Mouse (Mus musculus) liver, embryonic 15.5 days (tissue): ENCODE data around the gene 1700016K19Rik. TPM values are rescaled to one million over a fixed set of nuclear protein-coding genes. Genes with fewer than 3 reads are reported as not detected.
"Not testable (repeated sequence)": the region's sequence is repeated elsewhere in the genome, so short reads cannot be mapped to it uniquely, and the experiment has no call there.

Experiments used
- ATAC-seq: fragments of 200-750 bp; cut with Nextera tagmentation; 2 replicates; pipeline ENCODE4 v1.8.0; 2017; ENCODE audit warnings: moderate number of reproducible peaks, mild to moderate bottlenecking, moderate library complexity; ENCODE audit not compliant: insufficient read depth
- H3K27ac ChIP-seq: fragments of 300-500 bp; sonication (generic); replicated peaks from 2 replicates; pipeline ENCODE4 v1.5.1; 2015; ENCODE audit warnings: mild to moderate bottlenecking, inconsistent platforms
- H3K27me3 ChIP-seq: fragments of 300-500 bp; sonication (generic); 2 replicates; pipeline ENCODE4 v1.6.1; 2015; ENCODE audit warnings: mild to moderate bottlenecking, inconsistent platforms
- H3K36me3 ChIP-seq: fragments of 300-500 bp; sonication (generic); replicated peaks from 2 replicates; pipeline ENCODE4 v1.6.1; 2015; ENCODE audit warnings: moderate library complexity, mild to moderate bottlenecking, inconsistent platforms
- H3K4me1 ChIP-seq: fragments of 300-500 bp; sonication (generic); replicated peaks from 2 replicates; pipeline ENCODE4 v1.6.1; 2015; ENCODE audit warnings: inconsistent platforms
- H3K4me2 ChIP-seq: fragments of 300-500 bp; sonication (generic); 2 replicates; pipeline ENCODE4 v1.6.1; 2015; ENCODE audit warnings: moderate library complexity, mild to moderate bottlenecking, inconsistent platforms
- H3K4me3 ChIP-seq: fragments of 300-500 bp; sonication (generic); replicated peaks from 2 replicates; pipeline ENCODE4 v1.5.1; 2015; ENCODE audit warnings: mild to moderate bottlenecking, inconsistent platforms
- H3K9ac ChIP-seq: fragments of 300-500 bp; sonication (generic); 2 replicates; pipeline ENCODE4 v1.6.1; 2015; ENCODE audit warnings: moderate library complexity, mild to moderate bottlenecking, inconsistent platforms
- H3K9me3 ChIP-seq: fragments of 300-500 bp; sonication (generic); replicated peaks from 2 replicates; pipeline ENCODE4 v1.6.1; 2016; ENCODE audit warnings: inconsistent platforms
- WGBS: fragments of 180-500 bp; shearing (Covaris S2); methylation state at CpG from one replicate; pipeline ENCODE4 v1.1.7; 2015; ENCODE audit warnings: mixed read lengths; ENCODE audit not compliant: insufficient replicate concordance; 5-methylcytosine and 5-hydroxymethylcytosine counted together
- polyA plus RNA-seq: library from polyadenylated mRNA; unstranded; fragments of >200 nt; fragmentation: Nextera tagmentation; extraction: Ambion mirVana; gene quantifications from 2 replicates; pipeline ENCODE4 v1.2.1, GENCODE M21; 2015

Gene 1700016K19Rik
- polyA plus RNA-seq, 1 experiment from 2014 or later: not detected

DNA sequence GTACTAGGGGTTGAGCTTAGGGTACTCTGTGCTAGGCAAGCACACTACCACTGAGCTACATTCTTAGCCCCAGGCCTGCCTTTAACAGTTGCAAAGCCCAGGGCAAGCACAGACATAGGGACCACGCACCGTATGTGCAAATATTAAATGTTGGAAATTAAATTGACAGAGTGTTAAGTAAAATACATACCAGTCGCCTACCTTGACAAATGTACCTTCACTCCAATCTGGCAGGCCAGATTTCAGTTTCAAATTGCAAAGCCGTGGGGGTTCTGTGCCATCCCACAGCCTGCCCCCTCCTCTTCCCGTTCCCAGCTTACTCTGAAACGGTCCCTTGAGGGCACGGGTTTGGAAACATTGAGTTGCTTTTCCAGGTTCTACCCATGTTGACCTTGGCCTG lies 13.8 kb upstream of the 1700016K19Rik start:
- ATAC-seq: no peak
- no peaks in the 10 kb centered on the region for H3K9me3 ChIP-seq

DNA sequence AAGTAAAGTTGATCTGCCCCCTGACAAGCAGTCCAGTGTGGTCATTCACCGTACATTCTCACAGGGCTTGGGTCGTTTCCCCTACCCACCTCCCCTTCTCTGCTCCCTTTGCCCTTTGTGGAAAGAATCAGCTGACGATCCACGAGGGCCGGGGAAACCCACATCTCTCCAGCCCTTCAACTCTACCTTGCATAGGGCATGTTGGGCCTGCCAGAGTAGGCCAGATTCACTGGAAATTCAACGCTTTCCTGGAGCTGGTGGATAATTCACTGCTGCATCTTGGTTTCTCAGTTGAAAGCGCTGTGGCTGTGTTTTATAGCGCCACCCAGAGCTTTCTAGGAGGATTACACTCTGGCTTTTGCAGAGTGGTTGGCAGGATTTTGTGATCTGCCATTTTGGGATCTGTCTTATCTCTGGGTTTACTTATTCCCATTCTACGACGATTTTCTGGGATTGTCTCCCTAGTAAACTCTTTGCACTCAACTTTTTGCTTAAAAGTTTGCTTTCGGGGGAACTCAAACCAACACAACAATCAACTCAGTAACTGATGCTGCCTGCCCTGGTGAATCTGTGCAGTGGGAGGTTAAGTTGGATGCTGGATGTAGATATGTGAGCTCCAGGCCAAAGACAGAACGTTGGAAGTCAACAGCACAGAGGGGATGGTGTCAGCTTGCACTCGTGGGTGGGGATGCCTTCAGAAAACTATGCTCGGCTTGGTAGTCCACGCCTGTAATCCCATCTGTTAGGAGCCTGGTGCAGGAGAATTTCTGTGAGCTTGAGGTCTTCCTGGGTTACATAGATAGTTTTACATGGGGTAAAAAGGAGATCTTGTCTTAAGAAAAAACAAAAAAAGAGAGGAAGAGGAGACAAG lies 8.5 kb upstream of the 1700016K19Rik start:
- Histone ChIP-seq H3K27me3 (0 out of 2 replicates have a peak, but pooled peaks cover 3% of the 10 kb centered on the region), H3K4me3 (no peak overlapping the region), H3K4me2 (no peak overlapping the region), H3K9ac (no peak overlapping the region), H3K36me3 (no peaks in the 10 kb centered on the region), H3K9me3 (no peaks in the 10 kb centered on the region), H3K27ac (no peak overlapping the region), H3K4me1 (no peaks in the 10 kb centered on the region)
- 67% methylated on average over 15 of the region's 15 CpGs for WGBS
- no peak for ATAC-seq

More for the DNA sequence above, 13.8 kb upstream of the 1700016K19Rik start:
- Histone ChIP-seq H3K4me3 (no peak overlapping the region), H3K36me3 (no peaks in the 10 kb centered on the region), H3K9ac (no peak overlapping the region), H3K27me3 (no peaks in the 10 kb centered on the region), H3K27ac (no peak overlapping the region), H3K4me2 (no peak overlapping the region), H3K4me1 (no peaks in the 10 kb centered on the region)
- 66% methylated on average over 7 of the region's 7 CpGs for whole genome bisulfite sequencing

DNA sequence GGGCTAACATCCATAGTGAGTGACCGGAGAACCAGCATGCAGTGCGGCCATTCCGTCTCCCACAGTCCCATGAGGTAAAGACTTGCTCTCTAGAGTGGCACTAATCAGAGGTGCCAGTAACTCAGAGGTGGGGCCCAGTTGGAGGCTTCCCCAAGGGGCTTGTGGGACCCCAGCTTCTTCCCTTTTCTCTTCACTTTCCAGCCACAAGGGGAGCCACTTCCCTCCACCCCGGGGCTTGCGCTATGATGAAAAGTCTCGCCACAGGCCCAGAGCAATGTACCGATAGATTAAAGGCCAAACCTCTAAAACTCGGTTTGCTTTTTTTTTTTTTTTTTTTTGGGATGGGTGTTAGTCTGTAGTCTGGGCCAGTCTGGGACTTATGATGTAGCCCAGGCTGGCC lies 7.8 kb upstream of the 1700016K19Rik start:
- Histone ChIP-seq H3K9ac (no peak overlapping the region), H3K27ac (no peak overlapping the region), H3K36me3 (no peaks in the 10 kb centered on the region), H3K4me3 (no peak overlapping the region), H3K9me3 (no peaks in the 10 kb centered on the region), H3K27me3 (0 out of 2 replicates have a peak, but pooled peaks cover 3% of the 10 kb centered on the region), H3K4me2 (no peak overlapping the region), H3K4me1 (no peaks in the 10 kb centered on the region)
- 59% methylated on average over 8 of the region's 8 CpGs for WGBS
- ATAC-seq: no peak

DNA sequence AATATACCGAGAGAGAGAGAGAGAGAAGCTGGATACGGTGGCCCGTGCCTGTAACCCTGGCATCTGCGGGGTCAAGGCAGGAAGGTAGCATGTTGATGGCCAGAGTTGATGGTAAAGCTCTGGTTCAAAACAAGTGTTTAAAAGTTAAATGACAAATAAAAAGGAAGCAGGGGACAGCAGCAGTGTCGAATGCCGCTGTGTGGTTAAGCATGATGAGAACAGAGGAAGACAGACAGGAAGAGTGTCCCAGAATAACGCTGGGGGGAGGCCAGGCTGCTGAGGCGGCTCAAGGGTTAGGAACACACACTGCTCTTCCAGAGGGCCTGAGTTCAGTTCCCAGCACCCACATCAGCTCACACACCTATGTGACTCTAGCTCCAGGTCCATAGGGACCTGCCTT lies 7.2 kb upstream of the 1700016K19Rik start:
- H3K27me3 ChIP-seq: 0 out of 2 replicates have a peak, but pooled peaks cover 3% of the 10 kb centered on the region
- H3K4me1 ChIP-seq: no peaks in the 10 kb centered on the region
- 26% methylated on average over 8 of the region's 8 CpGs for WGBS
- H3K36me3 ChIP-seq: no peaks in the 10 kb centered on the region
- ATAC-seq: no peak
- H3K4me3 ChIP-seq: no peak overlapping the region
- no peak overlapping the region for H3K9ac ChIP-seq
- no peaks in the 10 kb centered on the region for H3K9me3 ChIP-seq
- no peak overlapping the region for H3K4me2 ChIP-seq
- no peak overlapping the region for H3K27ac ChIP-seq

DNA sequence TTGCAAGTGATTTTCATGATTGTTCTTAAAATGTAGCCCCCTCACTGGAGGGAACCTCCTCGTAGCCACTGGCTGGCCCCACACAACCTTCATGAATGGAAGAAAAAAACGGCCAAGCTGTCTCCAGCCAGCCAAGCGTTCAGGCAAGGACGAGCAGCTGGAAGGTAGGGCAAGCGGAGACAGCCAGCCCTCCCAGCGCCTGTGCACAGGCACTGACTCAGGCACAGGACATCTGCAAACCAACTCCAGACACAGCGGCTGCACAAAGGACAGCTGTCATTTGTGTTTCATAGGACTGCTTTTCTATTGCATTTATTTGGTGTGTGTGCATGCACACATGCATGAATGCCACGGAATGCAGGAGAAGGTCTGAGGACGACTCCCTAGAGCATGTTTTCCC lies 5.4 kb upstream of the 1700016K19Rik start:
- no peak overlapping the region for H3K27ac ChIP-seq
- H3K4me3 ChIP-seq: no peak overlapping the region
- no peaks in the 10 kb centered on the region for H3K36me3 ChIP-seq
- ATAC-seq: no peak
- H3K4me1 ChIP-seq: no peaks in the 10 kb centered on the region
- H3K4me2 ChIP-seq: no peak overlapping the region
- no peak overlapping the region for H3K9ac ChIP-seq
- H3K27me3 ChIP-seq: 0 out of 2 replicates have a peak, but pooled peaks cover 7% of the 10 kb centered on the region
- H3K9me3 ChIP-seq: no peaks in the 10 kb centered on the region
- WGBS: 51% methylated on average over 9 of the region's 9 CpGs

DNA sequence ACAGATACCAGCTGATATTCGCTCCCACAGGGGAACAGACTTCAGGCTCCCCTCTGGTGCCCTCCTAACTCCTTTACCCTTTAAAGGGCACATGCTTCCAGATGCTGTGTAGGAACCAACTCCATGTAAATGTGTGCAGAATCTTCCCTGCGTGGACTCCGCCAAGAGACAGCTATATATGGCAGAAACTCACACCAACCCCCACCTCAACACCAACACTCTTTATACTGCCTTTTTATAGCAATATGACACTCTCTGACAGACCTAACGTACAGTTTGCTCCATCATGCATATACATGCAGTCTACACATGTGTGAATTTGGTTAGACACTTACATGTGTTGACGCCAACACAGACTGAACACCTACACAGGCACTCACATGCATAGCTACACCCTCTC lies 989 bp downstream of the 1700016K19Rik start:
- H3K27ac ChIP-seq: no peak overlapping the region
- no peaks in the 10 kb centered on the region for H3K9me3 ChIP-seq
- H3K9ac ChIP-seq: no peak overlapping the region
- WGBS: 66% methylated on average over 5 of the region's 5 CpGs
- no peaks in the 10 kb centered on the region for H3K4me1 ChIP-seq
- no peaks in the 10 kb centered on the region for H3K36me3 ChIP-seq
- H3K27me3 ChIP-seq: peaks cover 23% of the 10 kb centered on the region
- no peak overlapping the region for H3K4me3 ChIP-seq
- no peak for ATAC-seq
- no peak overlapping the region for H3K4me2 ChIP-seq

DNA sequence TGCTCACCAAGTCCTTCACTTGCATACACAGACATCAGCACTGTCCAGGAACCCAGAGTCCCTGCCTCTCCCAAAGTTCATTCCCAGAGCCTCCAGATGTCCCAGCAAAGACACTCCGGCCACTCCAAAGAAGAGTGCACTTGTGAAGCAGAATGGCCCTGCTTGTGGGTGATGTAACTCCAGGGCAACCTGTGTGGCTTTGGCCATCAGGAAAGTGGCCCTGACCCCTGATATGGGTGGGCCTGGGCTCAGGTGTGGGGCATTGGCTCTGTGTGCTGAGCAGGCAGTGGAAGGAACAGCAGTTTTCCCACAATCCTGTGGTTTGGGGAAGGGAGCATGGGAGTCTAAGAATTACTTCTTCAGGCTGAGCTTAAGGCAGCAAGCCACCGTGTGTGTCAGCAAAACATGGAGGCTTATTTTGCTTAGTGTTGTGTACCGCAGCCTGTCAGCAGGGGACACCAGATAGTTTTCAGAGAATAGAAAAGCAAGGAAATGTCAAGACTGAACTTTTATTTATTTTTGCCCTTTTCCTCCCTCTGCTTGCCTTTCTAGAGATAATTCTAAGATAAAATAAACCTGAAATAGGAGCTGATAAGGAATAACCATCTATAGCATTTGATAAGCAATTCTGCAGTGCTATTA lies 1.6 kb downstream of the 1700016K19Rik start:
- H3K9me3 ChIP-seq: no peaks in the 10 kb centered on the region
- ATAC-seq: no peak
- H3K36me3 ChIP-seq: no peaks in the 10 kb centered on the region
- H3K27me3 ChIP-seq: peaks cover 23% of the 10 kb centered on the region
- H3K4me3 ChIP-seq: no peak overlapping the region
- H3K27ac ChIP-seq: no peak overlapping the region
- H3K4me2 ChIP-seq: no peak overlapping the region
- H3K9ac ChIP-seq: no peak overlapping the region
- no peaks in the 10 kb centered on the region for H3K4me1 ChIP-seq
- WGBS: 29% methylated on average over 3 of the region's 3 CpGs

DNA sequence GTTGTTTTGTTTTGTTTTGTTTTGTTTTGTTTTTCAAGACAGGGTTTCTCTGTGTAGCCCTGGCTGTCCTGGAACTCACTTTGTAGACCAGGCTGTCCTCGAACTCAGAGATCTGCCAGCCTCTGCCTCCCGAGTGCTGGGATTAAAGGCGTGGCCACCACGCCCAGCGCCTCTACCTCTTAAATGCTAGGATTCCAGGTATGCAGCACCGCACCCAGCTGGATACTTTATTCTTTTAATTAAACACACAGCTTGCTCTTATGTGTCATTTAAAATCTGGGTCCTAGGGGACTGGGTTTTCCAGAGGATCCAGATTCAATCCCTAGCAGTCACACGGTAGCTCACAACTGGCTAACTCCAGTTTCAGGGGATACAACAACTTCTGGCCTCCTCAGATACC lies 4.6 kb downstream of the 1700016K19Rik start:
- H3K4me3 ChIP-seq, ATAC-seq, H3K27ac ChIP-seq, H3K9me3 ChIP-seq, H3K9ac ChIP-seq, H3K36me3 ChIP-seq, H3K4me1 ChIP-seq, H3K4me2 ChIP-seq: not testable (repeated sequence)
- peaks cover 20% of the 10 kb centered on the region for H3K27me3 ChIP-seq
- WGBS: 72% methylated on average over 7 of the region's 7 CpGs

DNA sequence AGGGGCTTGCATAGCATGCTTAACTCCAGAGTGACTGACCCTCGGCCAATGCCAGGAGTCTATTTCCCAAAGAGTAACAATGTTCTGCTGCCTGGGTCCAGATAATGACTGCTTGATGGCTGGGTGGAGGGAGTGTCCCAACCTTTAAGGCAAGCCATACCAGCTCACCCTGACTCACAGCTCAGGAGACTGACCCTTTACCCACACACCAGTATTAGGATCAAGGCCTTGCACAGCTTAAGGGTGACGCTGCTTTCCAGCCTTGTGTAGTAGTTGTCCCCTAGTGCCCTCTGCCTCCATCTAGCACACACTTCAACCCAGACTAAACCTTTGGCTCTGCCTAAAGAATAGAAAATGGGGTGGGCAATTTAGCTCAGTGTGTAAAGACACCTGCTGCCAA lies 8.4 kb downstream of the 1700016K19Rik start:
- Histone ChIP-seq H3K27ac (no peak overlapping the region), H3K4me3 (no peak overlapping the region), H3K4me1 (no peaks in the 10 kb centered on the region), H3K9ac (no peak overlapping the region), H3K36me3 (no peaks in the 10 kb centered on the region), H3K27me3 (no peaks in the 10 kb centered on the region), H3K9me3 (no peaks in the 10 kb centered on the region), H3K4me2 (no peak overlapping the region)
- 72% methylated on average over 2 of the region's 2 CpGs for WGBS
- ATAC-seq: no peak

DNA sequence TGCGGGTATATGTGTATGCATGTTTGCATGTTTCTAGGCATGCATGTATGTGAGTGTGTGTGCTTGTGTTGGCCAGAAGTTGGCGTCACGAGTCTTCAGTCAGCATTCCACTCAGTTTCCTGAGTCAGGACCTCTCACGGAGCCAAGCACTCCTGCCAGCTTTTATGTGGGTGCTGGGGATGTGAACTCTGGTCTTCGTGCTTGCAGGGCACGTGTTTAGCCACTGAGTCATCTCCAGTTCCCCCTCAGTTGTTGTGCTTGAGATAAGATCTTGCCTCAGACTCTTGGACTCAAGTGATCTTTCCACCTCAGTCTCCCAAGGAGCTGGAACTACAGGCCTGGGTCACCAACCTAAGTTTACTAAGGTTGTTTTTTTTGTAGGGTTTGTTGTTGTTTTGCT lies 9.4 kb downstream of the 1700016K19Rik start:
- WGBS: 54% methylated on average over 6 of the region's 6 CpGs

DNA sequence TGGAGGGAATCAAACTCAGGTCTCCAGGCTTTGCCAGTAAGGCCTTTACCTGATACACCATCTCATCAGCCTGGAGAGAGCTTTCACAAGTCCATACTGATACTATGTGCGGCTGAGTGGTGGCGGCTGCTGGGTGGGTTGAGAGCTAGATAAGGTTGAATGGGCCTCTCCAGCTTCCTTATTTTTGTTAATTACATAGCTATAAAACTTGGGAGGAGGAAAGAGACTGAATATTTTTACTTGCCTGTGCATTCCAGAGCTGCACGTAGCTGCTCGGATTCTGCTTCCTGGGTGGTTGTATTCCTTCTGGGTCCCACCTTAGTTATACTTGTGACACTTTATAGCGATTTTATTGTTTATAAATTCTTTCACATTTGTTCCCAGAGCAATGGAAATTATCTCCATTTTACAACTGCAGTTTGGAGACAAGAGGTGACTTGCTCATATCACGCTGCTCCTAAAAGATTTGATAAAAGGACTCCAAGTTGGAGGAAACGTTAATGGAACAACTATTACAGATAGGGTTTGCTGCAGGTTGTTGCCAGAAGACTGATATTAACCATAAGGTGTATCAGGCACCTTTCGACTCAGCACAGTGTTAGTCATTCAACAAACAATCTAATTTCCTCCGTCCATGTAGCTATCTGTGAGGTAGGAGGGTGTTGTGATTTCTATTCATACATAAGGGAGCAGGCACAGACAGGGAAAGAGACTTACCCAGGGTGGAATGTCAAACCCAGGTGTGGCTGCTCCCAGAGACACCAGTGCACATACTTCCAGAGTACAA lies 11.3 kb downstream of the 1700016K19Rik start:
- Histone ChIP-seq H3K4me2 (no peak overlapping the region), H3K9ac (no peak overlapping the region), H3K36me3 (no peaks in the 10 kb centered on the region), H3K27me3 (no peaks in the 10 kb centered on the region), H3K4me3 (no peak overlapping the region), H3K4me1 (no peaks in the 10 kb centered on the region), H3K27ac (no peak overlapping the region), H3K9me3 (no peaks in the 10 kb centered on the region)
- no peak for ATAC-seq
- WGBS: 42% methylated on average over 9 of the region's 9 CpGs

More for the DNA sequence above, 9.4 kb downstream of the 1700016K19Rik start:
- H3K27me3 ChIP-seq: no peaks in the 10 kb centered on the region
- H3K4me2 ChIP-seq: no peak overlapping the region
- H3K36me3 ChIP-seq: no peaks in the 10 kb centered on the region
- H3K4me1 ChIP-seq: no peaks in the 10 kb centered on the region
- no peak overlapping the region for H3K4me3 ChIP-seq
- no peak overlapping the region for H3K27ac ChIP-seq
- H3K9me3 ChIP-seq: no peaks in the 10 kb centered on the region
- H3K9ac ChIP-seq: no peak overlapping the region
- ATAC-seq: no peak
